Mouse (Mus musculus): ENCODE data around the gene Pgap3.
A peak's percentile ranks its signal among the peaks of the same experiment; 100 is the strongest.

Pgap3 gene

DNA sequence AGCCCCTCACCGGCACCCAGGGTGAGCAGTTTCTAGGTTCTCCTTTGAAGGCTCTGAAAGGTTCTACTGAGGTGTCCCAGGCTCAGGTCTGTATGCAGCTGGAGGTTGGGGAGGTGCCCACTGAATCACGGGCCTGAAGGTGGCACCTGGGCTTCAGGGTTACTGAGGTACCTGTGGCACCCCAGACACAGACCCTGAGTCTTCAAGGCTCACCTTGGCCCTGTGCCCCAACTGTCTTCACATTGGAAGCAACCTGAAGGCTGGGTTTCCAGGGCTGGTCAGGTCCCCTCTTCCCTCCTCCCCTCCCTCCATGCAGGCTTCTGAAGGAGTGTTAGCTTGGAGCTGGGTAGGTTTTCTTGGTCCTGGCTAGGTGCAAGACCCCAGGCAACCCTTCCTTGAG is 18.6 kb downstream of the Pgap3 start:
- DNase-seq (ENCODE audit: low spot score): no peak

DNA sequence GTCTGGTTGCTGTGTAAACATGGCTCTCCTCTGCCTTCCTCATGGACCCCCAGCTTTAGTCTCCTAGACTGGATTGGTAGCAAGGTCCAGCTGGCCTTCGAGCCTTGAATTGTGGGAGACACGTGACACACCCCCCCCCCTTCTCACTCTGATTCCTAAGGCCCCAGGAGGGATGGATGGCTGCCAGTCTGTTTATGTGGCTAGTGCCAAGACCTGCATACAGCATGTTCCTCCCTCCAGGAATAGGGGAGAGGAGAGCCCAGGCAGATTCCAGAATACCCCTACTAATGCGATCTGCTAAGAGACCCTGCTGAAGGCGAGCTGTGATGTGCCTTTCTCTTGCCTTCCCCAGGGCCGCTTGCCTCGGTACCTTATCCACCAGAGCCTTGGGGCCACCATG is 20.2 kb downstream of the Pgap3 start:
- no peak for DNase-seq (ENCODE audit: low spot score)

DNA sequence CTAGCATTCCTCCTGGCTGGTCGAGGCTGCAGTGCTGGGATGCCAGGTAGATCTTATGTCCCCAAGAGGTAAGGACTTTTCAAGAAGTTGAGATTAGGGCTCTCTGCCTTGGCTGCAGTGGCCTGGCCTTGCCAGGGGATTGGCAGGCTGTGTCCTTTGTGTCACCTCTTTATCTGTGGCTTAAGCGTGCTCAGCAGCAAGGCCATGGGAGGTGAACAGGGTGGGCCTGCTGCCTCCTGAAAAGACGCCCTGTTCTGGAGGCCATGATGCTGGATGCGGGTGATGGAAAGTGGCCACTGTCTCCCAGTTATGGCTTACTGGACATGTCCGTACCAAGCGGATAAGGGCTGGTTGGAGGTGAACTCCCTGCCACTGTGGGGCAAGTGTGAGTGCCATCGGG is 20.9 kb downstream of the Pgap3 start:
- DNase-seq (ENCODE audit: low spot score): no peak

DNA sequence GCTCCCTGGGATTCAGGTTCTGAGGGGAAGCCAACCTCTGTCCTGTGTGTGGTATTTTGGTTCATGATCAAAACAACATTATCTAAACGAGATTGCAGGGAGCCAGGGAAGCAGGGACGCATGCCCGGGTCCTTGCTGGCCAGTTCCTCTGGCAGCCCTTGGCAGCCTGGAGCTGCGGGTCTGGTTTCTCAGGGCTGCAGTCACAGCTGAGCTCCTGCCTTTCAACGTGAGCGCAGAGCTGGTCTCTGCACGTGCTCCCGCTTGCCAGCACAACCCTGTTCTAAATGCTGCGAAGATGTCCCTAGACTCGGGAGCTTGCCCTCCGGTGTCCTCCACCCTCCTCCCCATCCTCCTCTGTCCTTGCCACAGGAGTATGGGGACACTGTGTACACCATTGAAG is 22.5 kb downstream of the Pgap3 start:
- DNase-seq (ENCODE audit: low spot score): no peak

DNA sequence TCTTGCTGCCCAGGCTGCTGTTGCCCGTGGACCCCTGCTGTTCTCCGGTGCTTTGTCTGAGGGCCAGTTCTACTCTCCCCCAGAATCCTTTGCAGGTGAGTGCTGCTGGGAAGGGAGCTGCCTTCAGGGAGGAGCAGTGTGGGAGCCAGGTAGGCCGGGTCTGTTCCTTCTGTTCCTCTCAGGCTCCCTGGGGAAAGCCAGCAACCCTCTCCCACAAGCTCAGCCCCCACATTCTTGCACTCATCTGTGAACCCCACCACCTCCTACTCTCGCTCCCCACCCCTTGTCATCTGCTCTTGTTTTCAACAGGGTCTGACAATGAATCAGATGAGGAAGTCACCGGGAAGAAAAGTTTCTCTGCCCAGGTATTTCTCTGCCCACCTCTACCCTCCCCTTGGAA is 23.5 kb downstream of the Pgap3 start:
- DNase-seq (ENCODE audit: low spot score): no peak

DNA sequence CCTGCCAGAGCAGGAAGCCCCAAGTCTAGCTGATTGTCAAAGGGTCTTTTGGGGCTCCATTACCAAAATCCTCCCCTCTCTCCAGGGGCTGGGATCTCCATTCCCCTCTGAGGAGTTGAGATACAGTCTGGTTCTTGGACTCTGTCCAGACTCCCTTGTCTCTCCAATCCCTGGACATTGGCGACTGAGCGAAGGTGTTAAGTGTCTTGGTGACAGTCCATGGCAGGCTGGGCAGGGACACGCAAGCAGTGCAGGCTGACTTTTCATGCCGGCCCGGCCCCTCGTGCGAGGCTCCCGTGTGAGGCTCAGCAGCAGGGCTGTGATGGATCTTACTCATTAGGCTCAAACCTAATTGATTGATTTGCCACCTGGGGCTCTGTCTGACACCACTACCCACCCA is 26.0 kb downstream of the Pgap3 start:
- DNase-seq (ENCODE audit: low spot score): no peak

DNA sequence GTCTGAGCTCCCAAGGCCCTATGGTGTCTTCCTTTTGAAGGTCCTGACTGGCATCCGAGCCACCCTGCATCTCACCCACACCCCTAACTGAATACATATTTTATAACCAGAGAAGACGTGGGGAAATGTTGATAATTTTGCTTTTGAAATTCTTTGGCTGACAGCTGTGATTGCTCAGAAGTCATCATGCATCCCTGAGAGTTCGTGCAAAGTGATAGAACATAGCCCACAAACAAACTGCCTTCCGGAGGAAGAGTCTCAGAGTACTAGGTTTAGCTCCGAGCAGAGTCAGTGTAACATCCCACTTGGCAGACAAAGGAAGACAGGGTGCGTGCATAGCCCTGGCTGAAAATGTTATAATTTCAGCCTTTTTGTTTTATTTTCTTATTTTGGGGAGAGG is 27.0 kb downstream of the Pgap3 start:
- no peak for DNase-seq (ENCODE audit: low spot score)

DNA sequence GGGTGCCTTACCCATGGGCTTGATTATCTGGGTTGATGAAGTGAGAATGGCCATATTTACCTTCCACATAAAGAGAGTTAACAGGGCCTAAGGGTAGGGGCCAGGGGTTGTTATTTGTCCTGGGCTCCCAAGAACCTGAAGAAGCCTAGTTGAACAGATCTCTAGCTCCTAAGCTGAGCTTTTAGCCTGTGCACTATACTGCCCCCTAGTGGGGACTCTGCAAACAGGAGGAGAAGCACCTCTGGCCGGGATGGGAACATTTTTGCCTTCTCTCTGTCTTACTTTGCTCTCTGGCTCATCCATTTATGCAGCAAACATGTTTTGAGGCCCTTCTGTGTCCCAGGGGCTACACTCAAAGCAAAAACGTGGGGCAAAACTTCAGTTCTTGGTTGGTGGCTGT is 27.9 kb downstream of the Pgap3 start:
- DNase-seq (ENCODE audit: low spot score): no peak

DNA sequence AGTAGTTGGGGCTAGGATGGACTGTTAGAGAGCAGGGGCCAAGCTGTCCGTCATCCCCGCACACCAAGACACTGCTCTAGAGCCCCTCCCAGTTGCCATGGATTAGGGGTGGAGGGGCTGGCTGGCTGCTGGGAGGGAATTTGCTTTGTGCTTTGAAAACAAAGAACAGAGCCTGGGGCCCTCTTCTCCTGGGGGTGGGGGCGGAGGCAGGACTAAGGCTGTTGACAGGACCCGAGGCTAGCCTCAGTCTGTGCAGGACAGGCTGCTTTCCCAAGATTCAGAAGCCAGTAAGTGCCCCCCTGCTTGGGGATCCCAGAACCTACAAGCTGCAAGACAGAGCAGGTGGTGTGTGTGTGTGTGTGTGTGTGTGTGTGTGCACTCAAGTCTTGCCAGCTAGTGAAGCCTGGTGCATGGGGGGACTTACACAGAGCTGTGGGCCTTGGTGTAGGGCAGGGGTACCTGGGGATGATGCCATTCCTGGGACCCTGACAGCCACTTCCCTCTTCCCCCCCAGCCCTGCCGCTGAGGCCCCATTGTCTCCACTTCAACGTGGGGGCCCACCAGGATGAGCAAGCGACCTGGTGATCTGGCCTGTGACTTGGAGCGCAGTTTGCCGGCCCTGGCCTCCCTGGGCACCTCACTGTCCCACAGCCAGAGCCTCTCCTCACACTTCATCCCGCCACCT is 28.6 kb downstream of the Pgap3 start:
- no peak for DNase-seq (ENCODE audit: low spot score)

DNA sequence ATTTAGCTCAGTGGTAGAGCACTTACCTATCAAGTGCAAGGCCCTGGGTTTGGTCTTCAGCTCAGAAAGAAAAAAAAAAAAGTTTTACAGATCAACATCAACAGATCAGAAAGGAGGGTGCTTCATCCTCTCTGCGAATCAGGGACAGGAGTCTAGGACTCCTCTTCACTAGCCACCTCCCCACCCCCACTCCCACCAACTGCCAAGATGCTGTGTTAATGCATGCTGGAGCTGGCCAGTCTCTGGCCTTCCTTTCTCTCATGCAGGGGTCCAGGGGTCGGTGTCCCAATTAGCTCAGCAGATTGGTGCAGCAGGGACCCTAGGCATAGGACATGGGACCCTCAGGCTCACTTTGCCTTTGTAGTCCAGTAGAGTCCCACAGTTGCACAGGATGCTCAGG is 29.7 kb downstream of the Pgap3 start:
- no peak for DNase-seq (ENCODE audit: low spot score)

DNA sequence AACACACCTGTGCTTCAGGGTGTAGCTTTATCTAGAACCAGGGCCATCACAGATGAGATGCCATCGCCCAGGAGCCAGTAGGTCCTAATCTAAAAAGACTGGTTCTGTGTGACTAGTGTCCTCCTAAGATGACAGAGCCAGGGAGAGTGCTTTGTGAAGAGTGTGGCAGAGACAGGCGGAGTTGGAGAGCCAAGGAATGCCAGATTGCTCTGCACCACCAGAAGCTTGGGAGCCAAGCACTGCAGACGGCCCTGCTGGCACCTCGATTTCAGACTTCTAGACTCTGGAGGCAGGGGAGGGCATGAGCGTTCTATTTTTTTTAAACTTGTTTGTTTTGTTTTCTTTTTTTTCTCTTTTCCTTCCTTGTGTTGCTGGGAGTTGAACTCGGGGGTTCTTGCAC is 31.0 kb downstream of the Pgap3 start:
- DNase-seq (ENCODE audit: low spot score): no peak

DNA sequence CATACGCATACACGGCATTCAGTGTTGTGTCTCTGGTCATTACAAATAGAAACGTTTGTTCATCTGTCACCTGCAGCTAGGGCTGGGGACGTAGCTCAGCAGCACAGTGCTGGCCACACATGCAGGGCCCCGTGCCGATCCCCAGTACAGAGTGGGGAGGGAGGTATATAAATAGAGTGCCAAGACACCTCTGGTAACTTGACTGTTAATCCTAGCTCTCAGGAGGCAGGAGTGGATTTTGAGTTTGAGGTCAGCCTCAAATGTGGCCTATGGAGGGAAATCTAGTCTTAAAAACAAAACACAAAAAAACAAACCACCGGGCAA is 32.5 kb downstream of the Pgap3 start:
- no peak for DNase-seq (ENCODE audit: low spot score)

DNA sequence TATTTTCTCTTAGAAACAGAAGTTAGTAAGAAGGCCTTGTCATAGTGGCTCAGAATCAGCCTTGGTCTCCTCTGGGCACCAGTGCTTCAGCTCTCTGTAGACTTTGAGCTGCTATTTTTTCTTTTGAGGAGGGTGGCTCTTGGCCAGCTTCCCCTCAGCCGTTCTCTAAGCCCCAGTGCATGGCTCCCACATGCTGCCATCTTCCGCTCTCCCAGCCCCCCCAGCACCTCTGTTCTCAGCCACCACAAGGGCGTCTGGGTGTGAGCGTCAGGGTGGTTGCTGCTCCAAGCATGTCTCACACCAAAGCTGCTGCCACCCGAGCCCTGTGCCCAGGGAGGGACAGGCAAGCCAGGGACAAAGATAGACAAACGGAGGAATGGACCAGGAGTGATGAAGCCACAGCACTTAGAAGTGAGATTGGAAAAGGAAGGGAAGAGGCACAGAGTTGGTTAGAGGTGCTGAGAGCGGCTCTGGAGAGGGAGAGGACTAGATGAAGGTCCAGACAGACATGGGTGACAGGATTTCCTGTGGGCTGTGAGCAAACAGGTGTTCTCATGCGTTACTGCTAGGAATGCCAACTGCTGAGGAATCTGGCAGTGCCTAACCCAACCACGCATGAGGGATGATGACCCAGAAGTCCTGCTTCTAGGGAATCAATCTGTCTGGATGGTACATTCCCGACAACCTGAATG is 33.0 kb downstream of the Pgap3 start:
- DNase-seq (ENCODE audit: low spot score): no peak

DNA sequence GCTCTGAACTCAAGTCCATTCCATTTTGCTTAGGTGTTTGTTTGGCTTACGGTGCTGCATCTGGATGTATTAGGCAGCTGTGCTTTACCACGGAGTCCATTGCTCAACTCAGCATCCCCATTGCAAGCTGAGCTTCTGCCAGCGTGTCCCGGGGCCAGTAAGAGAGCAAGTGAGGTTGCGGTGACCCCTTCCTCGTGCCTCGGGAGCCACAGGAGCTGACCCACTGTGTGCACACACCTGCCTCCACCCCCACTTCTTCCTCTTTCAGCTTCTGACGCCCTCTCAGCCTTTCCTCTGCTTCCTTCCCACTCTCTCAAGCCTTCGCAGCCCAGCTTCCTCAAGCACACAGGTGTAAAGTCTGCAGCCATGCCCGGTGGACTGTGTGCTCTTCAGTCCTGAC is 34.0 kb downstream of the Pgap3 start:
- DNase-seq (ENCODE audit: low spot score): no peak

DNA sequence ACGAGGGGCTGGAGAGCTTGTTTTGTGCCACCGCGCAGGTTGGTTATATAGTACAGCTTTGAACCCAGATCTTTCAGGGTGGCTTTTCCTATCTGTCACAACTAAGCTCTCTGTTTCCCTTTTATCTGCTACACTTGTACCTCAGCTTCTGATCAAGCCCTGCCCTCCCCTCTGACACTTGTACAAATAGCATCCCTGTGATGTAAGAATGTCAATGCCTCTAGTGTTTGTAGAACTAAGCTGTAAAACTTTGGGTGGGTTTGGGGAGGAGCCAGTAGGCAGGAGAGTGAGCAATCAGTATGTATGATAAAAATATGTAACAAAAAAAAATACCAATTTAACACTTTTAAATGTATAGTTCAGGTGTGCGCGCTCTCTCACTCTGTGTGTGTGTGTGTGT is 35.9 kb downstream of the Pgap3 start:
- DNase-seq (ENCODE audit: low spot score): no peak

DNA sequence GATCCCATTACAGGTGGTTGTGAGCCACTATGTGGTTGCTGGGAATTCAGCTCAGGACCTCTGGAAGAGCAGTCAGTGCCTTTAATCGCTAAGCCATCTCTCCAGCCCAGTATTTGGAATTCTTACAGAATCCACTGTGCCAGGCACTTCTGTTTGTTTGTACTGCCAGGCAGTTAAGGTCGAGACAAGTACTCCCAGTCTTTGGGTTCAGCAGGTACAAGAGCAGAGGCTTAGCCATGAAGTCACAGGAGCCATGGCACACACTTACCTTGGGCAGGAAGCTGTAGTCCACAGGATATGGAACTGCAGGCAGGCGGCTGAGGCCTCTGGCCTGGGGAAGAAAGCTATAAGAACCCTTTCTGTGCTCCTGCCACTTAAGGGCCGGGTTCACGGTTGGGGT is 36.5 kb downstream of the Pgap3 start:
- DNase-seq (ENCODE audit: low spot score): no peak

DNA sequence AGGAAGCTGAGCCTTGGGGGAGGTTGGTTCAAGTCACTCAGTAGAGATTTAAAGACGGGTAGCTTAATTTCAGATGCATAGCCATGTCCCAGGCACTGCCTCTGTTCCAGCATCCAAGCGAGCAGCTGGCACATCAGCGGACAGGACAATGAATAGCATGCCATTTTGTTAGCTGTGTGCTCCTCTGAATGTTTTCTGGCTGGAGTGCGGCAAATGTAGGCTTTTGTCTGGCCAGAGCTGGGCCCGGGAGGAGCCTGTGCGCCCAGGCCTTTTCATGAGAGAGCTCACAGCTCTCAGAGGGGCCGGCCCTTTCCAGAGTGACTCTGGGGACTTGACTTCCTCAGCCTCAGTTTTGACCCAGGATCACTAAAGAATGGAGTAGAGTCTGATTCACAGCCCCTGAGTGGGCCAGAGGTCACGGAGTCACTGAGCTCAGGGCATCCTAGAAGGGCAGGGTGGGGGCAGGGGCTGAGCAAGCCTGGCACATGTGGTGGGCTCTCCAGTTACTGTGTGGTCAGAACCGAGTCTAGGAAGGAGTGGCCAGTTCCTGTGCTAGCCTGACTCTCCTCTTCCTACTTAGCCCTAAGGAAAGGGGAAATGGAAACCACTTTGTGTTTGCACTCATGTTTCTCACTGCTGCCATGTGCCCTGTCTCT is 39.3 kb downstream of the Pgap3 start:
- no peak for DNase-seq (ENCODE audit: low spot score)

DNA sequence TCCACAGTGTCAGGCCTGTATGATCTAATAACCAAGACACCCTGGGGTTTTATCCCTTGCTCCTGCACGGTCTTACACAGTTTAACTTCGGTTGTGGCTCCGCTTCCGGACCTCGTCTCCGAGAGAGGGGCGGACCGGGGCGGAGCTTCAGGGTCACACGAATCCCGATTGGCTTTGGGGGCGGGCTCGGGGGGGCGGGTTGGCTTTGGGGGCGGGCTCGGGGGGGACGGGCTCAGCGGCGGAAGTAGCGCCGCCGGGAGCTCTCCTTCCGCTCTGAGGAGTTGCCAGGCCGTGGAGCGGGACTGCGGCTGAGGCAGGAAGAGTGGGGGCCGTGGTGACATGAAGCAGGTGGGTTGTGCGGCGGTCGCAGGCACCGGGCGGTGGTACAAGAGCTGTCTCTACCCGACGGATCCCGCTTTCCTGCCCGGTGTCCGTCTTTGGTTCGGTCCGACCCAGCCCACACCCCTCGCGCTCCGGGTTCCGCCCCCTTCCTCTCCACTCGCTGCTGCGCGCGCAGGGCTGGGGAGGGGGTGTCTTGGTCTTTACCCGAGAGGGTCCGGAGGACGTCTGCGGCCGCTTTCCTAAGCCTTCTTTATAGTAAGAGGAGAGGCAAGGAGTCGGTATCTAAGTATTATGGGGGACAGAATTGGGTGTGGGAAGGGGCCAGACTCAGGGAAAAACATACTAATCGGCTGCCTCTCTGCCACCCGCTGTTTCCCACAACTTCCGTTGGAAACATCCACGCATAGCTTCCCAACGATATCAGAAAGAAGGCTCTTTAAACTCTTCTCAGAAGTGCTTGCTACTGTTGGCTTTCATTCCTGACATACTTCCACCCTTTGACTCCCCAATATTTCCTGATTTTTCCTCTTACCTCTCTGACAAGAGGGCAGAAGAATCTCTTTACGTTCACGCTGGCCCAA is 41.9 kb downstream of the Pgap3 start, which contains the start of gene Stard3:
Gene Stard3 (plus strand): TSS at position 208 of the 923 bp plus-strand sequence.
- DNase-seq (ENCODE audit: low spot score): no peak

DNA sequence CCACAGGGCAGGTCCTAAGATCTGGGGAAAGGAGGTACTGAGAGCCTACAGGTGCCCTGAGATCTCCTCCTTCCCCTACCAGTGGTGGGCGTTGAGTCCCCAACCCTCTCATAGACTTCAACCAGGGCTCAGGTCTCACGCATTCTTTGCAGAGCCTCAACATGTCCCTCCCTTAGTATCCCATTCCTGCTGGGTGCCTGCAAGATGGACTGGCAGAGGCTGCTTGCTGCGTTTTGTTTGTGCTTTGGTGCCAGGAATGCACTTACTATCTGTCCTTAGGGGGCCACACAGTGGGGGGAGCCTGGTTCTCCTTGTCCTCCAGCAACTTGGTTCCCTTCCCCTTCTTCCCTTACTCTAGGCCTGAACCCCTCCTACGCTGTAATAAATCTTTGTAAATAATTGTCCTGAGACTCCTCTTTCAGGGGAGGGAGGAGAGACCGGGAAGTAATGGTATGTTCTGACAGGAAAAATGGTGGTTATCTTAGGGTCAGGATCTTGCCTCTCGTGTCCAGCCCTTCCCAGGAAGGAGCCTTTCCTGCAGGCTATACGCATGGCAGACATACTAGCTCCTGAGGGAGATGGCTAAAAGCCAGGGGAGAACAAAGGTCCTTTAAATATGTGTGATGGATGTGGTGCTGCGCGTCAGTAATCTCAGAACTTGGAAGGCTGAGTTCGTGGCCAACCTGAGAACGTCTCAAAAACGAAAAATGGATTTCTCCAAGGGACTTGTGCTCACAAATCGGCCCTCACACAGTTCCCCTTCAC is 42.7 kb downstream of the Pgap3 start:
- DNase-seq (ENCODE audit: low spot score): no peak

DNA sequence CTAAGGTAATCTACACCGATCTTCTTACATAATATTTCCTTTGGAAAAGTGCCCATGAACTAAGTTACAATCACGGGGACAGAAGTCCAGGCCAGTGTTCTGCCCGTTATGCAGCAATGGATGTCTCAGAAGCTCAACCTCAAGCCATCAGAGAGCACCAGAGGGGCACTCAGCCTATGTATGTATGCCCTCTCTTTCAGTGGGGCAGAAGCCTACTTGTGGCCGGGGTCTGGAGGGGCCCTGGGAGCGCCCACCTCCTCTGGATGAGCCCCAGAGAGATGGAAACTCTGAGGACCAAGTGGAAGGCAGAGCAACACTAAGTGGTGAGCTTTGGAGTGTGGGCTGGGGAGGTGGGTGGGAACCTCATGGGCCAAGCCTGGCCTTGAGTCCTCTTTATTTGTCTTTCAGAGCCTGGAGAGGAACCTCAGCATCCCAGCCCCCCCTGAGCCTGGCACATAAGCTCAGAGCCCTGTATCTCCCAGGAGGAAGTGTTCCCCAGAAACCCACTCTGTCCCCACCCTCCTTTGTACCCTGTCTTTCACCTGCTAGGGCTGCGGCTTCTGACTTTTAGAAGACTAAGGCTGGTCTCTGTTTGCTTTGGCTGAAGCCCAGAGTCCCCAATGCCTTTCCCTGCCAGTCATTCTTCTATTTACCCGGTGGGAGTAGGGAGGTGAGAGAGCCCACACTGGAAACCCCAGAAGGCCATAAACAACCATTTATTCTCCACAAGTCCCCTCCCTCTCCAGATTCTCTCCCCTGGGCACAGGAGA is 43.5 kb downstream of the Pgap3 start:
- no peak for DNase-seq (ENCODE audit: low spot score)

DNA sequence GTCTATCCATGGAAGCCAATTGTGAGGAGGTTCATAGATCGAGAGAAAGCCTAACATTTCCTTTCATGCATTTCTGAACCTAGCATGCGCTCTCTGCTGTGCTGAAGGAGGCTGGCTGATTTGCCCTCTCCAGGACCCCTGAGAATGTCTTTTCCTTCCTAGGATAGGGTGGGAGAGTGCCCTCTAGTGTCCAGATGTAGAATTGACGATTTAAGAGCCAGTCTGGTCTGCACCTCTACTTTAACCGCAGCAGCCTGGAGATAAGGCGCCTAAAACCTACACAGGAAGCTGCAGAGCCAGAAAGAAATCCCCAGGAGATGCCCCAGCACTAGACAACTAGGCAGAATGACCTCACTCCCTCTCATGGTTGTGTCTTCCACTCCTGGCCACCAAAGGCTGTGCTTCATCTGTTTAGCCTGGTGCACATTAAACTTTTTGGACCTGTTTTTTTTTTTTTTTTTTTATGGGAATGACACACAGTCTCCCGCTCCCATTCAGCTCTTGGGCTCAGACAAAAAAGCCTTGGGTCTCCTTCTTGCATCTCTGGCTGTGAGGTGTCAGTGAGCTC is 44.5 kb downstream of the Pgap3 start:
- DNase-seq (ENCODE audit: low spot score): peak; percentile 71
